Mouse (Mus musculus): ENCODE data around the gene Sult2b1. TPM values are rescaled to one million over a fixed set of nuclear protein-coding genes. Genes with fewer than 3 reads are reported as not detected.

Gene Sult2b1
- total RNA-seq, 2 experiments from 2014 or later = not detected

GRCm38 (mm10) chr7:45702809-45703520 is 81.5 kb downstream of the Sult2b1 start:
- intact Hi-C loops (cut with DNase I) = loop anchor here (5.0 kb wide), 1 partner anchor 241 kb away; no protein-coding TSS in a partner anchor

GRCm38 (mm10) chr7:45702316-45702715 is 82.2 kb downstream of the Sult2b1 start:
- no peak for DNase-seq
- intact Hi-C loops (cut with DNase I) = loop anchor here (5.0 kb wide), 1 partner anchor 240 kb away; no protein-coding TSS in a partner anchor

More at GRCm38 (mm10) chr7:45702809-45703520, 81.5 kb downstream of the Sult2b1 start:
- DNase-seq = no peak

GRCm38 (mm10) chr7:45701607-45702006 is 82.9 kb downstream of the Sult2b1 start:
- intact Hi-C loops (cut with DNase I) = loop anchor here (5.0 kb wide), 1 partner anchor 239 kb away; no protein-coding TSS in a partner anchor
- DNase-seq = no peak

GRCm38 (mm10) chr7:45701072-45701471 is 83.4 kb downstream of the Sult2b1 start:
- intact Hi-C loops (cut with DNase I) = loop anchor here (5.0 kb wide), 1 partner anchor 239 kb away; no protein-coding TSS in a partner anchor
- DNase-seq = peak; percentile 43 to 58

GRCm38 (mm10) chr7:45700301-45701015 is 84.0 kb downstream of the Sult2b1 start:
- intact Hi-C loops (cut with DNase I) = loop anchor here (5.0 kb wide), 1 partner anchor 238 kb away; no protein-coding TSS in a partner anchor
- DNase-seq = peak; percentile 71 to 81

GRCm38 (mm10) chr7:45699523-45700141 is 84.8 kb downstream of the Sult2b1 start, which contains the start of gene Car11:
Gene Car11, plus strand, starts transcription at chr7:45699843.
- intact Hi-C loops (cut with DNase I) = loop anchor here (5.0 kb wide), 1 partner anchor 237 kb away; no protein-coding TSS in a partner anchor
- peak in 1 of 2 experiments; percentile 17 for DNase-seq

- intact Hi-C loops (cut with DNase I) = no loop called here
- DNase-seq = no peak
Measured at GRCm38 (mm10) chr7:45697894-45698293, 86.6 kb downstream of the Sult2b1 start.

- no peak for DNase-seq
- intact Hi-C loops (cut with DNase I) = no loop called here
Measured at GRCm38 (mm10) chr7:45695098-45695497, 89.4 kb downstream of the Sult2b1 start.

- intact Hi-C loops (cut with DNase I) = no loop called here
- no peak for DNase-seq
Measured at GRCm38 (mm10) chr7:45693921-45694591, 90.4 kb downstream of the Sult2b1 start, which contains the start of gene Sec1. Gene Sec1, minus strand, starts transcription at chr7:45694402.

GRCm38 (mm10) chr7:45692364-45692763 is 92.1 kb downstream of the Sult2b1 start:
- DNase-seq = no peak
- intact Hi-C loops (cut with DNase I) = no loop called here

GRCm38 (mm10) chr7:45689800-45690199 is 94.7 kb downstream of the Sult2b1 start:
- intact Hi-C loops (cut with DNase I) = no loop called here
- no peak for DNase-seq

GRCm38 (mm10) chr7:45689099-45689498 is 95.4 kb downstream of the Sult2b1 start:
- intact Hi-C loops (cut with DNase I) = no loop called here
- no peak for DNase-seq

GRCm38 (mm10) chr7:45686841-45687240 is 97.6 kb downstream of the Sult2b1 start:
- intact Hi-C loops (cut with DNase I) = no loop called here
- DNase-seq = no peak

- DNase-seq = no peak
- intact Hi-C loops (cut with DNase I) = no loop called here
Measured at GRCm38 (mm10) chr7:45685811-45686210, 98.7 kb downstream of the Sult2b1 start.

- intact Hi-C loops (cut with DNase I) = loop anchor here (2.0 kb wide), 2 partner anchors 55 to 93 kb away; no protein-coding TSS in a partner anchor
- DNase-seq = no peak
Measured at GRCm38 (mm10) chr7:45683396-45684050, 100.9 kb downstream of the Sult2b1 start, which contains the start of gene Ntn5. Gene Ntn5, plus strand, starts transcription at chr7:45684022.

- peak; percentile 90 to 94 for DNase-seq
- intact Hi-C loops (cut with DNase I) = loop anchor here (2.0 kb wide), 2 partner anchors 54 to 92 kb away; no protein-coding TSS in a partner anchor
Measured at GRCm38 (mm10) chr7:45682144-45683126, 102.0 kb downstream of the Sult2b1 start.

- DNase-seq = peak; percentile 50 to 67
Measured at GRCm38 (mm10) chr7:45681046-45681736, 103.3 kb downstream of the Sult2b1 start.

More at GRCm38 (mm10) chr7:45681046-45681736, 103.3 kb downstream of the Sult2b1 start:
- intact Hi-C loops (cut with DNase I) = no loop called here

All from heart, postnatal 14 days (tissue).